Mouse (Mus musculus) liver, postnatal 0 days (tissue): ENCODE results near the gene Tma16. TPM values are rescaled to one million over a fixed set of nuclear protein-coding genes. Genes with fewer than 3 reads are reported as not detected.

Experiments used
- ATAC-seq: fragments of 200-750 bp; cut with Nextera tagmentation; 2 replicates; pipeline ENCODE4 v1.8.0; 2017; ENCODE audit warnings: mild to moderate bottlenecking, moderate library complexity
- DNase-seq: peaks from one replicate; pipeline ENCODE4 v3.0.0-alpha.2; 2016
- H3K27ac ChIP-seq: fragments of 300-500 bp; sonication (generic); 2 replicates; pipeline ENCODE4 v1.5.1; 2014; ENCODE audit warnings: antibody characterized with exemption, moderate library complexity, mild to moderate bottlenecking, low read depth
- H3K27me3 ChIP-seq: fragments of 300-500 bp; sonication (generic); 2 replicates; pipeline ENCODE4 v1.6.1; 2014; ENCODE audit warnings: low read length, control low read depth, mixed read lengths; ENCODE audit not compliant: insufficient read depth
- H3K36me3 ChIP-seq: fragments of 300-500 bp; sonication (generic); replicated peaks from 2 replicates; pipeline ENCODE4 v1.6.1; 2014; ENCODE audit warnings: mild to moderate bottlenecking, control low read depth, low read length, moderate library complexity, mixed read lengths; ENCODE audit not compliant: insufficient read depth
- H3K4me1 ChIP-seq: fragments of 300-500 bp; sonication (generic); 2 replicates; pipeline ENCODE4 v1.6.1; 2014; ENCODE audit warnings: antibody characterized with exemption, mild to moderate bottlenecking, control low read depth; ENCODE audit not compliant: insufficient read depth
- H3K4me2 ChIP-seq: fragments of 300-500 bp; sonication (generic); 2 replicates; pipeline ENCODE4 v1.6.1; 2014; ENCODE audit warnings: low read depth, mild to moderate bottlenecking, low read length, moderate library complexity, mixed read lengths
- H3K4me3 ChIP-seq: fragments of 300-500 bp; sonication (generic); 2 replicates; pipeline ENCODE4 v1.5.1; 2014; ENCODE audit warnings: low read depth, low read length
- H3K9ac ChIP-seq: fragments of 300-500 bp; sonication (generic); replicated peaks from 2 replicates; pipeline ENCODE4 v1.6.1; 2014; ENCODE audit warnings: mild to moderate bottlenecking, moderate library complexity
- H3K9me3 ChIP-seq: fragments of 300-500 bp; sonication (generic); 2 replicates; pipeline ENCODE4 v1.6.1; 2016; ENCODE audit warnings: mild to moderate bottlenecking, control low read depth, low read length, mixed read lengths
- CTCF ChIP-seq: sonication (generic); IDR thresholded peaks from 2 replicates; pipeline ENCODE4 v1.5.1; 2016; ENCODE audit warnings: antibody characterized with exemption, low read depth
- EP300 ChIP-seq: IDR thresholded peaks from 2 replicates; pipeline ENCODE4 v1.6.1; 2016; ENCODE audit warnings: antibody characterized with exemption, low read depth, mild to moderate bottlenecking
- WGBS: fragments of 180-500 bp; shearing (Covaris S2); extraction: QIAGEN DNeasy Blood & Tissue Kit; methylation state at CpG from one replicate; pipeline ENCODE4 v1.1.7; 2014; ENCODE audit not compliant: insufficient replicate concordance; 5-methylcytosine and 5-hydroxymethylcytosine counted together
- polyA plus RNA-seq: library from polyadenylated mRNA; unstranded; fragments of >200 nt; fragmentation: Nextera tagmentation; extraction: Ambion mirVana; gene quantifications from 2 replicates; pipeline ENCODE4 v1.2.1, GENCODE M21; 2015

Tma16 gene
- polyA plus RNA-seq, 1 experiment from 2014 or later: 5.7 TPM

- TF ChIP-seq CTCF: peak; percentile 78
- no peak for TF ChIP-seq EP300
- H3K27me3 ChIP-seq: no peaks in the 10 kb centered on the region
- no peaks in the 10 kb centered on the region for H3K4me1 ChIP-seq
- no peak overlapping the region for H3K27ac ChIP-seq
- no peak overlapping the region for H3K9ac ChIP-seq
- no peaks in the 10 kb centered on the region for H3K36me3 ChIP-seq
- no peak overlapping the region for H3K4me3 ChIP-seq
- 7% methylated on average over 8 of the region's 8 CpGs for WGBS
- ATAC-seq (no peak), DNase-seq (peak; percentile 80)
- no peaks in the 10 kb centered on the region for H3K9me3 ChIP-seq
- H3K4me2 ChIP-seq: no peak overlapping the region
These were observed 9.4 kb upstream of the Tma16 start for GRCm38 (mm10) chr8:66495726-66496125.

DNA sequence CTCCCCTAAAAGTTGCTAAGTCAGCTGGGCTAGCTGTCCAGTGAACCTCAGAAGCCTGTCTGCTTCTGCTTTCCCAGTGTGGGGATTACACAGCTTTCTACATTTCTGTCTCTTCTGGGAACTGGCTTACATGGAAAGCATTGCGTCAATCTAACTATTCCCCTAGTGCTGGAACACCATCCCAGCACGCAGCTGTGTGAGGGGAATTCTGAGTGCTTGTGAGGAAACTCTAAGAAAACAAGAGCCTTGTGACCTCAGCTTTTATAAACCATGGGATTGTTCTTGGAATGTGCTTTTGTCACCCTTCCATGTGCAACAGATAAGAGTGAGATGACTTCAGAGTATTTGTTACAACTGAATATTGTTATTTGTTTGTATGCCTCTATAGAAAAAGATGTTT is 8.2 kb upstream of the Tma16 start:
- H3K4me1 ChIP-seq: no peaks in the 10 kb centered on the region
- TF ChIP-seq EP300 (no peak), CTCF (no peak)
- WGBS: 64% methylated on average over 2 of the region's 2 CpGs
- no peaks in the 10 kb centered on the region for H3K9me3 ChIP-seq
- H3K27me3 ChIP-seq: no peaks in the 10 kb centered on the region
- no peak overlapping the region for H3K9ac ChIP-seq
- no peak; the same call in 1 of the 2 replicates for ATAC-seq
- H3K4me2 ChIP-seq: no peak overlapping the region
- no peaks in the 10 kb centered on the region for H3K36me3 ChIP-seq
- no peak overlapping the region for H3K27ac ChIP-seq
- DNase-seq: no peak
- no peak overlapping the region for H3K4me3 ChIP-seq

DNA sequence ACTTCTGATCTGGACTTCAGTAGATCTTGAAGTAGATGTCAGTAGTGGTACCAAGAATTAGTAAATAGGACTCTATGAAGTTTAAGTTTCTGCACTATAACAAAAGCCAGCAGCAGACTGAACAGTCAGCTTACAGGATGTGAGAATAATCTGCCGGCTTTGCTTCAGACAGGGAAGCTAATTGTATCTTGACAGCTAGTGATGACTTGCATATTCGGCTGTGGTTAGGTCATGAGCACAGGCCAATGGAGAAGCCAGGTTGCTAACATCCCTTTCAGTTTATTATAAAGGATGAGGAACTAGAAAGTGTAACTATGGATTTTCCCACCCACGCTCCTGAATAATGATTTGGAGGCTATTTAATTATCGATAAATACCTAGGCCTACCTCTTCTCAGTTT is 4.3 kb upstream of the Tma16 start:
- no peak overlapping the region for H3K4me3 ChIP-seq
- 40% methylated on average over 4 of the region's 4 CpGs for WGBS
- H3K4me2 ChIP-seq: no peak overlapping the region
- DNase-seq: no peak
- no peaks in the 10 kb centered on the region for H3K4me1 ChIP-seq
- H3K9me3 ChIP-seq: no peaks in the 10 kb centered on the region
- H3K9ac ChIP-seq: no peak overlapping the region
- no peaks in the 10 kb centered on the region for H3K27me3 ChIP-seq
- no peak overlapping the region for H3K27ac ChIP-seq
- H3K36me3 ChIP-seq: no peaks in the 10 kb centered on the region
- ATAC-seq: no peak
- TF ChIP-seq CTCF: no peak

DNA sequence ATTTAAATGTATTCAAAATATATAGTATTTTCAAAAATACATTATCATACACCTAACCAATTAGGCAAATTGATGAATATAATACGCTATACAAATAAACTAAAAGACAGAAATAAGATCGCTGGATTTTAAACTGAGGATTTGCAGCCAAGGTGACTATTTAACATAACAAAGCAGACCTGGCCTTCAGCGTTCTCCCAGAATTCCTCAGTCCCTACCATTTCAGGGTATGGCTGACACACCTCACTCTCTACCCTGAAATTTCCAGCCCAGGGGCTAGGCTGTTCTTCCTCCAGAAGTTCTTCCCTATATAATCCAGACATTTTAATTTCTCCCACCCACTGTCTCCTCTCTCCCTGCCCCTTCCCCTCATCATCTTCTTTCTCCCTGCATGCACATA is 2.2 kb upstream of the Tma16 start:
- Histone ChIP-seq H3K36me3 (no peaks in the 10 kb centered on the region), H3K4me2 (no peak overlapping the region), H3K4me1 (0 out of 2 replicates have a peak, but pooled peaks cover 4% of the 10 kb centered on the region), H3K27ac (no peak overlapping the region), H3K9me3 (no peaks in the 10 kb centered on the region), H3K9ac (no peak overlapping the region), H3K4me3 (no peak overlapping the region), H3K27me3 (no peaks in the 10 kb centered on the region)
- no peak for TF ChIP-seq EP300
- no peak for DNase-seq
- no peak for ATAC-seq
- WGBS: 49% methylated on average over 3 of the region's 3 CpGs

DNA sequence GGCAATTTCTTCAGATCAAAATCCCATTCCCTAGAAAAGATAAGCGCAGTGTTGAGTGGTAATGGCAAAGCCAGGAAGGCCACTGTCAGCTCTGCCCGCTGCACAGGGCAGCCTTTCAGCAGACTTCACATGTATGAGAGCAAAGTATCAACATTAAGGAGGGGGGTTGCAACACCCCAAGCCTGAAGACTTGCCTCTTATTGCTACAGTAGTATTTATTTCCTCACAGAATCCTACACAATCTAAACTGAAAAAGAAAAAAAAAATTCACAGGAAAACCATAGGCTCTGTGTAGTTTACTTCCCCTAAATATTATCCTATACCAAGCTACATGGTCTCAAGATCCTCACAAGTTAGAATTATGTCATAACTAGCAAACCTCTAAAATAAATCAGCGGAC is 9.4 kb downstream of the Tma16 start:
- Histone ChIP-seq H3K4me1 (no peaks in the 10 kb centered on the region), H3K4me2 (no peak overlapping the region), H3K36me3 (peaks cover 36% of the 10 kb centered on the region), H3K9ac (no peak overlapping the region), H3K4me3 (no peak overlapping the region), H3K27ac (no peak overlapping the region), H3K27me3 (no peaks in the 10 kb centered on the region), H3K9me3 (no peaks in the 10 kb centered on the region)
- ATAC-seq (no peak), DNase-seq (no peak)
- 84% methylated on average over 3 of the region's 3 CpGs for WGBS
- TF ChIP-seq EP300: no peak
- no peak for TF ChIP-seq CTCF

DNA sequence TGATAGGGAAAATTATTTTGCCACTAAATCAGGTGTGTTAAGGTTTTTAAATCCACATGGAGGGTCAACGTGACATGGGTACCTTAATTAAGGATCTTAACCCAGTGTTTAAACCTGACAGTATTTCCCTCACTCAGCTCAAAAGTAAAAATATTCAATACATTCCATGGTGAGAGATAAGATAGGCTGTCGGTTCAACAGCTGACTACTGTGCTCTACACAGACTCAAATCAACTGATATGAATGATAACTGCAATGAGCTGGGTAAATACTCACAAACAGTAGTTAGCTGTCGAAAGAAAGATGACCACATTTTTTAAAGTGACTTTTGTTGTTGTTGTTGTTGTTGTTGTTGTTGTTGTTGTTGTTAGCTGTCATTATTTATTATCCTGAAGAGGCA is 16.5 kb downstream of the Tma16 start:
- no peak overlapping the region for H3K9ac ChIP-seq

DNA sequence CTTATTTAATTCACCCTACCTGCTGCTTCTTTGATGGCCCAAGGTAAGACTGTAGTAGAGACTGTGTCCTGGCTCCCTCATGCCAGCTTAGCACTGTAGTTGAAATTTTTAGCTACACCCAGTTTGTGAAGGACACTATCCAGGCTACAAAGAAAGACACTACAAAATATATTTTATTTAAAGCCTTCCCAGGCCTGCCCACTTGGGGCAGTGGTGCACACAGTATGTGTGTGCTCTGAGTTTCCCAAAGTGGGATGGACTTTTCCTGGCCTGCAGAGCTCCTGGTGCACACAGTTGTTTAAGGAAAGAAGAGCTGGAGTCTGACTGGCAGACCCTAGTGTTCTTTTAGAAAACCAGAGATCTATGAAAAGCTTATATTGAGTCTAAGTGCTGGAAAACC is 29.3 kb downstream of the Tma16 start:
- H3K9ac ChIP-seq: no peak overlapping the region
- ATAC-seq (no peak), DNase-seq (no peak)
- H3K27ac ChIP-seq: no peak overlapping the region
- no peaks in the 10 kb centered on the region for H3K36me3 ChIP-seq
- no peak overlapping the region for H3K4me3 ChIP-seq
- TF ChIP-seq CTCF (peak; percentile 32), EP300 (no peak)
- H3K4me1 ChIP-seq: no peaks in the 10 kb centered on the region
- no peaks in the 10 kb centered on the region for H3K9me3 ChIP-seq
- no peak overlapping the region for H3K4me2 ChIP-seq
- no peaks in the 10 kb centered on the region for H3K27me3 ChIP-seq

More for the DNA sequence above, 16.5 kb downstream of the Tma16 start:
- Histone ChIP-seq H3K27me3 (no peaks in the 10 kb centered on the region), H3K4me3 (no peak overlapping the region), H3K4me1 (no peaks in the 10 kb centered on the region), H3K27ac (no peak overlapping the region), H3K36me3 (no peaks in the 10 kb centered on the region), H3K4me2 (no peak overlapping the region), H3K9me3 (no peaks in the 10 kb centered on the region)
- no peak for ATAC-seq
- 52% methylated on average over 3 of the region's 3 CpGs for WGBS
- no peak for TF ChIP-seq EP300
- TF ChIP-seq CTCF: no peak
- DNase-seq: no peak
